ENCODE assay signal across 14 mouse cellular contexts in the genomic region with DNA sequence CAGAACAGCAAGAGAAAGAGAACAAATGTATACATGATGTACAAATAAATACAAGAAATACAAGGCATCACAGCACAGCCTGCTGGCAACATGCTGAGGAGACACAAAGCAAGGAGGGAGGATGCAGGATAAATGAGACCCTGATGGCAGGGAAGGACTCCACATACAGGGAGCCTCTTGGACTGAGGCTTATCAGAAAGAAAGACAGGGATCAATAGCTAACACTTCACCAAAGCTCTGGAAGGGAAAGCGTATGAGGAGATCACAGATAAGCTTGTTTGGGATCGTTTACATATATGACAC.
DNase-seq lines count a peak whose midpoint lies in the region; ATAC-seq and TF ChIP-seq lines count a peak whose summit lies in the region.
"Had no signal": no experiment of that assay in that cellular context is flagged by ENCODE, and none has a peak within 500 bp of the region (broad histone marks: within the 10 kb centered on the region; RNA-seq: fewer than 3 reads in every experiment).

No protein-coding gene starts in this region.

- ATAC-seq in heart, postnatal 0 days (ENCODE audit: insufficient read depth, low read depth), result no peak
- ATAC-seq in lung, embryonic 15.5 days (ENCODE audit: borderline replicate concordance, extremely low read depth, low FRiP score, low TSS enrichment), result peak; percentile 38; the same call in 1 of the 2 replicates
- ATAC-seq in forebrain, embryonic 14.5 days, result peak; percentile 45; the same call in 1 of the 2 replicates
- peak; percentile 68 for ATAC-seq in midbrain, embryonic 16.5 days

- H3K27me3 ChIP-seq in heart, postnatal 0 days (ENCODE audit: control insufficient read depth, insufficient read depth, low read length), result no peaks in the 10 kb centered on the region
- no peaks in the 10 kb centered on the region for H3K27me3 ChIP-seq in lung, embryonic 15.5 days
- no peaks in the 10 kb centered on the region for H3K27me3 ChIP-seq in forebrain, embryonic 14.5 days (replicated peaks; ENCODE audit: control insufficient read depth, insufficient read depth, low read length)
- no peaks in the 10 kb centered on the region for H3K27me3 ChIP-seq in midbrain, embryonic 16.5 days (ENCODE audit: control insufficient read depth, insufficient read depth, low read depth, low read length)
- H3K27me3 ChIP-seq: heart, embryonic 13.5 days had no signal

- no peaks in the 10 kb centered on the region for H3K9me3 ChIP-seq in heart, postnatal 0 days (replicated peaks; ENCODE audit: control insufficient read depth, low read length)
- H3K9me3 ChIP-seq in lung, embryonic 15.5 days, result no peaks in the 10 kb centered on the region
- no peaks in the 10 kb centered on the region for H3K9me3 ChIP-seq in forebrain, embryonic 14.5 days (replicated peaks; ENCODE audit: control insufficient read depth, low read length)
- no peaks in the 10 kb centered on the region for H3K9me3 ChIP-seq in midbrain, embryonic 16.5 days (replicated peaks; ENCODE audit: control insufficient read depth, low read length, poor library complexity, severe bottlenecking)
- H3K9me3 ChIP-seq: heart, embryonic 13.5 days had no signal

- no peaks in the 10 kb centered on the region for H3K36me3 ChIP-seq in heart, postnatal 0 days (replicated peaks; ENCODE audit: control insufficient read depth, insufficient read depth, low read length)
- H3K36me3 ChIP-seq in lung, embryonic 15.5 days, result no peaks in the 10 kb centered on the region
- no peaks in the 10 kb centered on the region for H3K36me3 ChIP-seq in forebrain, embryonic 14.5 days (ENCODE audit: control insufficient read depth, insufficient read depth, low read length)
- no peaks in the 10 kb centered on the region for H3K36me3 ChIP-seq in midbrain, embryonic 16.5 days (ENCODE audit: control insufficient read depth, insufficient read depth, low read length)
- H3K36me3 ChIP-seq: heart, embryonic 13.5 days had no signal

- no peak for TF ChIP-seq EP300 in heart, postnatal 0 days (IDR thresholded peaks at IDR 0.05; ENCODE audit: low read depth)

- H3K27ac ChIP-seq in heart, postnatal 0 days (ENCODE audit: low read depth), result no peak overlapping the region
- 0 out of 2 replicates have a peak overlapping the region, but pooled peaks have one; percentile 37 for H3K27ac ChIP-seq in lung, embryonic 15.5 days
- no peak overlapping the region for H3K27ac ChIP-seq in forebrain, embryonic 14.5 days (ENCODE audit: low read depth, low read length)
- H3K27ac ChIP-seq in midbrain, embryonic 16.5 days (ENCODE audit: low read length), result no peak overlapping the region
- H3K27ac ChIP-seq: heart, embryonic 13.5 days had no signal

- H3K9ac ChIP-seq in heart, postnatal 0 days (replicated peaks; ENCODE audit: low read depth, low read length), result no peak overlapping the region
- H3K9ac ChIP-seq in lung, embryonic 15.5 days, result no peak overlapping the region
- H3K9ac ChIP-seq in forebrain, embryonic 14.5 days (ENCODE audit: low read length), result no peak overlapping the region
- no peak overlapping the region for H3K9ac ChIP-seq in midbrain, embryonic 16.5 days (ENCODE audit: low read depth, low read length)
- H3K9ac ChIP-seq: heart, embryonic 13.5 days had no signal

- WGBS in heart, postnatal 0 days, result 64% methylated on average over 2 of the region's 2 CpGs
- 28% methylated on average over 2 of the region's 2 CpGs for WGBS in lung, embryonic 15.5 days
- WGBS in forebrain, embryonic 14.5 days, result 87% methylated on average over 2 of the region's 2 CpGs
- WGBS in midbrain, embryonic 16.5 days, result 58% methylated on average over 2 of the region's 2 CpGs

- no peak for DNase-seq in heart, postnatal 0 days (ENCODE audit: low spot score)
- DNase-seq in heart, postnatal 4 days, result no peak
- no peak for DNase-seq in lung, postnatal 36 days
- peak; percentile 65 for DNase-seq in forebrain, embryonic 14.5 days (ENCODE audit: low spot score)
- no peak for DNase-seq in spleen, adult 18-20 months
- DNase-seq in heart, postnatal 10 days, result no peak
- DNase-seq: B cell, adult 2 months; cerebellum, postnatal 25 days; gastrocnemius, postnatal 10 days; kidney, adult 18-20 months had no signal

- no peak overlapping the region for H3K4me3 ChIP-seq in heart, postnatal 0 days (ENCODE audit: low read depth, low read length)
- H3K4me3 ChIP-seq in lung, embryonic 15.5 days, result no peak overlapping the region
- H3K4me3 ChIP-seq in forebrain, embryonic 14.5 days (ENCODE audit: low read depth, low read length), result no peak overlapping the region
- H3K4me3 ChIP-seq in midbrain, embryonic 16.5 days (ENCODE audit: low read depth, low read length), result no peak overlapping the region
- H3K4me3 ChIP-seq: erythroblast, embryonic 14.5 days; heart, embryonic 13.5 days had no signal

- peak; percentile 47 for TF ChIP-seq CTCF in heart, postnatal 0 days (IDR thresholded peaks at IDR 0.05; ENCODE audit: low read depth)

- intact Hi-C loops in heart, postnatal 10 days (cut with DNase I), result no loop called here

- H3K4me1 ChIP-seq in heart, postnatal 0 days (ENCODE audit: control insufficient read depth, insufficient read depth), result 0 out of 2 replicates have a peak, but pooled peaks cover 5% of the 10 kb centered on the region
- H3K4me1 ChIP-seq in lung, embryonic 15.5 days, result peaks cover 19% of the 10 kb centered on the region
- H3K4me1 ChIP-seq in forebrain, embryonic 14.5 days (ENCODE audit: control insufficient read depth, insufficient read depth, low read length), result no peaks in the 10 kb centered on the region
- H3K4me1 ChIP-seq in midbrain, embryonic 16.5 days (ENCODE audit: control insufficient read depth, insufficient read depth, low read length), result peaks cover 10% of the 10 kb centered on the region

- no peak overlapping the region for H3K4me2 ChIP-seq in heart, postnatal 0 days (ENCODE audit: low read depth, low read length)
- H3K4me2 ChIP-seq in lung, embryonic 15.5 days, result no peak overlapping the region
- no peak overlapping the region for H3K4me2 ChIP-seq in forebrain, embryonic 14.5 days (ENCODE audit: low read length)
- H3K4me2 ChIP-seq in midbrain, embryonic 16.5 days (ENCODE audit: low read length), result no peak overlapping the region
- H3K4me2 ChIP-seq: heart, embryonic 13.5 days had no signal
